Mouse (Mus musculus): ENCODE data around the gene Bbx.

Gene Bbx

GRCm38 (mm10) chr16:50228833-50229232 is 203.4 kb downstream of the Bbx start:
- DNase-seq (ENCODE audit: low read depth) = no peak

GRCm38 (mm10) chr16:50226274-50226673 is 205.9 kb downstream of the Bbx start:
- DNase-seq (ENCODE audit: low read depth) = no peak

GRCm38 (mm10) chr16:50224946-50225345 is 207.2 kb downstream of the Bbx start:
- DNase-seq (ENCODE audit: low read depth) = no peak

GRCm38 (mm10) chr16:50220734-50221501 is 211.3 kb downstream of the Bbx start:
- DNase-seq (ENCODE audit: low read depth) = peak; percentile 30

DNA sequence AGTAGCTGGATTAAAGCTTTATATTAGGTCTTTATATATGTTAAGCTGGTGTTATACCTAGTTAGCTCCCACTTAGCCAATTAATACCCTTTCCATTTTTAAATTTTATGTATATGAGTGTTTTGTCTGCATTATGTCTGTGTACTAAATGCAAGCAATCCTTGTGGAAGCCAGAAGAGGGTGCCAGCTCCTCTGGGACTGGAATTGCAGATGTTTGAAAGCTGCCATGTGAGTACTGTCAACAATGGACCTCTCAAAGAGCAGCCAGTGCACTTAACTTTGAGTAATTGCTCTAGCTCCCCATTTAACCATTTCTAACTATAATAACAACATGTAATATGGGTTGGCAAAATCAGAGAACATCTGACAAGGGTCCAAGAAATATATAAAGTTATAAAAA is 215.1 kb downstream of the Bbx start:
- peak; percentile 15 for DNase-seq (ENCODE audit: low read depth)

DNA sequence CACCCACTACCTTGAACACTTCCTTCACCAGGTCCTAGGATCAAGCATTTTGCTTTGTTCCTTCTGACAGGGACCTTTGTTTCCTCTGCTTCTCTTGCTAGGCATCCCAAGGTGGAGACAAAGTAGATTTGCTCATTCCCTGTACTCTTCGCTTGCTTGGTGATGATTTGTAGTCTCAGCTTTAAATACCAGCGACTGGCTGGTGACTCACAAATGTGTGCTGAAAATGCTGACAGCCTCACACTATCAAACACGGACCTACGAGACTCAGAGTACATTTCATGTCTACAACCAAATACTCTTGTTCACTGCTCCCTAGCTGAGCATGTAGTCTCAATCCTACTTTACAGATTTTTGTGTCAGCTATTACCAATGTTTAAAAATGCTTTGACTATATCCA is 220.5 kb downstream of the Bbx start:
- DNase-seq (ENCODE audit: low read depth) = peak; percentile 42

GRCm38 (mm10) chr16:50211231-50211630 is 221.0 kb downstream of the Bbx start:
- peak; percentile 18 for DNase-seq (ENCODE audit: low read depth)

GRCm38 (mm10) chr16:50210742-50211141 is 221.4 kb downstream of the Bbx start:
- no peak for DNase-seq (ENCODE audit: low read depth)

GRCm38 (mm10) chr16:50204944-50205343 is 227.2 kb downstream of the Bbx start:
- DNase-seq (ENCODE audit: low read depth) = no peak

- DNase-seq (ENCODE audit: low read depth) = peak; percentile 47
Observed at GRCm38 (mm10) chr16:50201546-50202151, 230.5 kb downstream of the Bbx start.

DNA sequence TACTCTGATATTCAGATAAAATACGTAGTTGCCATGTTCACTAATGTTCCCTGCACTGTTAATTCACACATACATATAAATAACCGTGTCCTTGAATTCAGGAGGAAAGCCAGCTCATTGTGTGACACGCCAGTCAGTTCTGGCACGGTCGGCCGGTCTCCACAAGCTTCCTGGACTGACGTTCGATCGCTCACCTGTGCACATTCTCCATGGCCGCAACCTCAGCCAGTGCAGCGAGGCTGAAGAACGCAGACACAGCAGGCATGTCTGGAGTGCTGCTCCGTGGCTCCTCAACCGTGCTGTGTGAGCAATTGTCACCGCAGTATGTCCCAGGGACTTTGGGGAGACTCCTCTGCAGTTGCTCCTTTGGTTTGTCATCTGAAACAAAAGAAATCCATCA is 232.0 kb downstream of the Bbx start:
- no peak for DNase-seq (ENCODE audit: low read depth)

- no peak for DNase-seq (ENCODE audit: low read depth)
Observed at GRCm38 (mm10) chr16:50196118-50196517, 236.1 kb downstream of the Bbx start.

- DNase-seq (ENCODE audit: low read depth) = no peak
Observed at GRCm38 (mm10) chr16:50192626-50193025, 239.6 kb downstream of the Bbx start.

GRCm38 (mm10) chr16:50189108-50189507 is 243.1 kb downstream of the Bbx start:
- no peak for DNase-seq (ENCODE audit: low read depth)

GRCm38 (mm10) chr16:50186604-50187003 is 245.6 kb downstream of the Bbx start:
- DNase-seq (ENCODE audit: low read depth) = no peak

DNA sequence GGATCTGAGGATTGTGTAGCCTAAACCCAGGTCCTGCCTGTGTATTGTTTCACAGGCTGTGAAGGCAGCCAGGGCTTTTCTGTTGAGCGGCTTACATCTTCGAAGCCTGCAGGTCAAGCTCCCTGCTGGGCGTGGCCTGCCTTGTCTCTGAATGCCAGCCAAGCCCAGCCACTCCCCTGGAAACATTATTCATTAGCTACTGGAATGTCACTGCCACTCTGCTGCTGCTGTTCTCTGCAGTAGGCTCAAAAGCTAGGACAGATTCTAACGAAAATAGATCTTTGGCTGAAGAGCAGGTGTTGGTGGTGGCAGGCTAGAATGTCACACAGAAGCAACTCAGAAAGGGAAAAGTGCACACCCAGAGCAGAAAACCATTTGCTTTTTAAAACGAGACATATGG is 247.1 kb downstream of the Bbx start:
- peak; percentile 19 for DNase-seq (ENCODE audit: low read depth)

DNA sequence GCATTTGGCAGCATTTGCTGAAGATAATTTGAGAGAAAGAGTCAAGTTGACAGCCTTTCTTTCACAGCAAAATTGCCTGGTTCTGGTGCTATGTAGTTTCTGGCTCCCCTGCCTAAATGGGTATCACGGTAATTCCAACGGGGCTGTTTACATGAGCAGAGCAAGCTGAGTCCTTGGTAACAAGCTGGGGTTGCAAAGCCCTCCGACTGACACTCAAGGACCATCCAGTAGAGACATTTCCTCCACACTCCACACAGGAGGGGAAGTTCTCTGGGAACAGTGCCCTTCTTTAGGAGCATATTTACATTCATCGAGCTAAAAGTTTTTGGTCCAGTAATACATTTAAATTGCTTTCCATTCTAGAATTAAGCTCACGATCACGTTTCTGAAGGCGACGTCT is 249.2 kb downstream of the Bbx start:
- no peak for DNase-seq (ENCODE audit: low read depth)

- no peak for DNase-seq (ENCODE audit: low read depth)
Observed at GRCm38 (mm10) chr16:50182561-50182960, 249.6 kb downstream of the Bbx start.

DNA sequence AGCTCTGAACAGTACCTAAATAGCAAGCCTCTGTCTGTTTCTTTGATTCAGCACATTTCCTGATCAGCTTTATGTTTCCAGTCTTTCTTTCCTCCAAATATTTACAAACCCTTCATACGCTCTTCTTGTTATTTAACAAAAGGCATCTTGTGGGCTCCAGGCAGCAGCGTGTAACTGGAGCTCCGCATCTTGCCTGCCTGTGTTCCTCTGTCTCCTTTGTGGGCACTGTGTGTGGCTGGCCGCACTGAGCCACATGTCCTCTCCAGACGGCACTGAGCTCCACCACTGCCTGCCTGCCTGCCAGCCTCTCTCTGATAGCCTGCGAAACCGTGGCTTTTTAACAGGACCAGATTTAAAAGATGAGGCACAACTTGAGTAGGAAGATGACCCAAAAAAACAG is 259.4 kb downstream of the Bbx start:
- no peak for DNase-seq (ENCODE audit: low read depth)

DNA sequence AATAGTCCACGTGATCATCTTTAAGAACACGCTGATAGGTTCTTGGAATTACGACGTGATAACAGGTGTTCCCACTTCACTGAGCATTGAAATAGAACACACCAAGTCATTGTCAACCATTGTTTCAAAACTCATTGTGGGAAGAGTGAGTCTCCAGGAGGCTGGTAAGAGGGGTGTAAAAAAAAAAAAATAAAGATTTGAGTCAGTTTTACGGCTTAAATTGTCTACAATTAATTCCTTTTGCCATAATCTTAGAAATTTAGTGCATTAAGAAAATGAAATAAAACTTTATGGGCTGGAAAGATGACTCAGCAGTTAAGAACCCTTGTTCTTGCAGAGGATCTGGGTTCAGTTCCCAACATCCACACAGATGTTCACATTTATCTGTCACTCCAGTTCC is 261.4 kb downstream of the Bbx start:
- no peak for DNase-seq (ENCODE audit: low read depth)

- no peak for DNase-seq (ENCODE audit: low read depth)
Observed at GRCm38 (mm10) chr16:50167983-50168299, 264.2 kb downstream of the Bbx start.

DNA sequence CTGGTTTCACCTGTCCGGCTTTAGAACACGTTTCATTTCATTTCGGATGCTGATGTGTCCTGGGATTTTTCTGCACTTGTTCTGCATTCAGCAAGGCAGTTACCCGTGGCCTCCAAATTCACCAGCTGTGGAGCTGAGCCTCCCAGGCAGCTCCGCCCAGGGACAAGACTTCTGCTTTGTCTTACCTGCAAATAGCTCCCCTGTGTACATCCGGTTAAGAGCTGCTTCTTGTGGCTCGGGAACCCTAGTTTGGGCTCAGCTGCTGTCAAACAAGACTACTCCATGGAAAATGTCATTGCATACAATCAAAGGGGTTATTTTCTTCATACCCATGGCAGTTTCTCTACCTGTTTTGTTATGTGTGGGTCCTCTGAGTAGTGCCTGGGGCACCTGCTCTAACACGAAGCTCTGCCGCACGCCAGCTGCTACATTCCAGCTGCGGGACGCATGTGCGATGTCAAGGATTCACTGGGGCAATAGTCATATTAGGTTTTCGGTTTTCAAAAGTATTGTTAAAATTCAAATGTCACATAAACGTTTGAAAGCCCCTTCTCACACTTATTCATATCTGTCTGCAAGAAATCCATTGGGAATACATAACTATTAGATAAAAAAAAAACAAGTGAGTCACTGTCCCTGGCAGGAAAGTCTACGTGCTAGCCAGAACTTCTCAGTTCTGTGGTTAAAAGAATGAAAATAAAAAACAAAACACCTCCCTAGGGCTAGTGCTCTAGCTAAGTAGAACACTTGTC is 264.8 kb downstream of the Bbx start:
- DNase-seq (ENCODE audit: low read depth) = peak; percentile 65
